Mouse (Mus musculus) right cerebral cortex, adult 18-20 months (tissue): ENCODE results near the gene Efna5.

Experiments
- DNase-seq: peaks from one replicate; pipeline ENCODE4 v3.0.0; 2022; ENCODE audit warnings: mixed read lengths

Efna5 gene

GRCm38 (mm10) chr17:62853741-62854140, 27.4 kb downstream of the Efna5 start:
- no peak for DNase-seq

DNA sequence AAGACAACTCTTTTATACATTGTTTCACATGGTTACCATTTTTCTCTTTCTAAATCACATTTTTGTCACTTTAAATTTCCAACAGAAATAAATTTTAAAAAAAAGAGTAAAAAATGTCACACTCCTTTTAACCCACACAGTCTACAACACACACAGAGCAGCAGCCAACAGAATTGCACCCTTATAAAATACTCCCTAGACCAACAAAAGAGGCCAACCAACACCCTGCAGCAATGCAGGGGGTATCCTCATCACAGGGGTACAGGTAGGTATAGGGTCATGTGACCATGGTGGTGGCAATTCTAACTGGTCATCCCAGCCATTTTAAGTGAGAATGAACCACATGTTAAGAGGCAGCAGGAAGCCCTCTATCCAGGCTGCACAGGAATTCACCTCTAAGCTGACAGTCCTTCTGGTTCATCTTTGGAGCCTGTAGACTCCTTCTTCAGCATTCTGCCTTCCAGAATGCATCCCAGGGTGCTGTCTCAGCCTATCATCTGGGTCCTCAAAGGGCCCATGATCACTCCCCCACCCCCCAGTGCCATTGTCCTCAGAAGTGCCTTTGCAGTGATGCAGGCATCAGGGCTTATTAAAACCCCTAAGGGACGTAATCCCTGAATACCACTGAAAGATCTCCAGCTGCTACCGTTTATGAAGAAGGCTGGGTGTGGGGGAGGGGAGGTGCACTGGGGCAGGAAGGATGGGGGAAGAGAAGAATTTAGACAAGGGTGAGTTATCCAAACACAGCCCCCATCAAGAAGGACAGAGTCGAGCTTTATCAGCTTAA, 28.1 kb downstream of the Efna5 start:
- no peak for DNase-seq

DNA sequence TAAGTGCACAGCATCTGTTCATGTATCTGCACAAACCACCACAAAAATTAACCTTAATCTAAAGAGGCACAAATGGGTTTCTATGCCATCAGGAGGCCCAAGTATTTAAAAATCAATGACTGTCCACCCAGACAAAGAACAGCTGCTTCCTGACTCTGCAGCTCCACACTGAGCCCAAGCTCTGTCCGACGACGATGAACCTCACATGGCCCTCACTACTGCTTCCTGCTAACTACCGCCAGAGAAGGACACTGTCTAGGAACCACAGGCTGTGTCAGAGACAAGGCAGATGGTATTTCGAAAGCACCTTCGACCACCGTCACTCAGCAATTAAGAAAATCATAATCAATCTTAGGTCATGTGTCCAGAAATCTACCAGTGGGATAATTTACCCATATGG, 29.8 kb downstream of the Efna5 start:
- DNase-seq, result no peak

GRCm38 (mm10) chr17:62850603-62851002, 30.5 kb downstream of the Efna5 start:
- DNase-seq, result no peak

DNA sequence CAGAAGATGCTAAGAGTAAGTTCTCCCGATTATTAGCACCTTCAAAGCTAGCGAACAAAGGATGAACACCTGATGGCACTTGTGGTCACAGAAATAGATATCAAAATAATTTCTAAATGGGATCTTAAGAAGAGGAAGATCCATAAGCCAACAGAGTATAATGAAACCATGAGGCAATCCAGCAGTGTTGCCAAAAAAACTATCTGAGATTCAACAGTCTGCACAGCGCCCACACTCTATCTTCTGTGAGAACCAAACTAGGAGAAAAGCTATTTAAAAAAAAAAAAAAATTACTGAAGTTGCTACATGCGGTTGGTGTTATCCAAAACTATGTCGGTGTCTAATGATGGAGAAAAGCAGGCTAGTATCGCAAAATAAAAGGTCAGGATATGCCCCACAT, 31.4 kb downstream of the Efna5 start:
- DNase-seq, result peak; percentile 42

DNA sequence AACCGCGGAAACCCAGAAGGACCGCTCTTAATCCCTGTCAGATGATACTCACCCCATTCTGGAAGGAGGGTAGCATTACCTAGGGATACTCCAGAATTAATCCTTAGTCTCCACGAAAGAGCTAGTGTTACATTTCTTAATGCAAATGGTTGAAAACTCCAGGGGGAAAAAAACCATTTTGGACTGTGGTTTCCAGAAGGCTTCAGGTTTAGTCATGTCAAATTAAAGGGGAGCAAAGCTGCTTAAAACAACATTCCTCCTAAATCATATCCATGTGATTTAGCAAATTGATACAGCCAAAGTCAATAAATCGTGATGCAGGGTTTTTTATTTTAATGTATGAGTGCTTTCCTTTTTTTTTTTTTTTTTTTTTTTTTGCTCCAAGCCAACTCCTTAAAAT, 35.5 kb downstream of the Efna5 start:
- no peak for DNase-seq

DNA sequence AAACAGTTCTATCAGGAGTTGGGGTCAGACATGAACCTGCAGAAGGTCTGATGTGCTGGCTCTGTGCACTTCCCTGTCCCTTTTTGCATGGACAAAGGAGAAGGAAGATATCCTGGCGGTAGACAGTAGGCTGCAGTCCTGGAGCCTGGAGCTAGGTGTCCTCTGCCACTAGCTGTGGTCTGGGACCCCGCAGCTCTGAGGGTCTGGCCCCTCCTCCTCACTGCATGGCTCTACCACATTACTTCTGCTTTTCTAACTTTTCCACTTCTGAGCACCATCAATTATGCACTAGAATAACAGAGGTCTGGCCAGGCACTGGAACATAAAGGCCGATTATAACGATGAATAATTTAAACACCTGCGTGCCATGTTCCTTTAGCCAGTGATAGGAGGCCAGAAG, 36.8 kb downstream of the Efna5 start:
- DNase-seq, result no peak

- DNase-seq, result no peak
Observed at GRCm38 (mm10) chr17:62837336-62837735, 43.8 kb downstream of the Efna5 start.

DNA sequence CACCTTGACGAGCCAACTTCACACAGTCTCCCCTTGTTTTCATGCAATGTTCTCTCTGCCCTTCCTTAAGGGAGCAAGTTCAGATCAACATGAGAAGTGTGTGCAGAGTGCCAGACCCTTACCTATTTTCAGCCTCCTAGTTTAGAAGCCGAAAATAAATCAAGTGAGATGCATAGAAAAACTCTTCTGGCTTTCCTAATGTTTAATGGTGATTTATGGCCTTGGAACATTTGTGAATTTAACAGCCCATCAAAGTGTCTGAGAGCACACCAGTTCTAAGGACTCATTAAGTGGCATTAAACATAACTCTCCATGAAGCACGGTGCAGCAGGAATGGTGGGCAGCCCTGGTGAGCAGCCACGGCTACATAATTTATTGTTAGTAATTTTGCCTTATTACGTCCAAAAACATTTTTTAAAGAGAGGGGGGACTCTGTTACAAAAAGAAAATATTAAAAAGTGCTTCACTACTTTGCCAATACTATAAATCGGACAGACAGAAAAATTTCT, 44.5 kb downstream of the Efna5 start:
- DNase-seq, result no peak

DNA sequence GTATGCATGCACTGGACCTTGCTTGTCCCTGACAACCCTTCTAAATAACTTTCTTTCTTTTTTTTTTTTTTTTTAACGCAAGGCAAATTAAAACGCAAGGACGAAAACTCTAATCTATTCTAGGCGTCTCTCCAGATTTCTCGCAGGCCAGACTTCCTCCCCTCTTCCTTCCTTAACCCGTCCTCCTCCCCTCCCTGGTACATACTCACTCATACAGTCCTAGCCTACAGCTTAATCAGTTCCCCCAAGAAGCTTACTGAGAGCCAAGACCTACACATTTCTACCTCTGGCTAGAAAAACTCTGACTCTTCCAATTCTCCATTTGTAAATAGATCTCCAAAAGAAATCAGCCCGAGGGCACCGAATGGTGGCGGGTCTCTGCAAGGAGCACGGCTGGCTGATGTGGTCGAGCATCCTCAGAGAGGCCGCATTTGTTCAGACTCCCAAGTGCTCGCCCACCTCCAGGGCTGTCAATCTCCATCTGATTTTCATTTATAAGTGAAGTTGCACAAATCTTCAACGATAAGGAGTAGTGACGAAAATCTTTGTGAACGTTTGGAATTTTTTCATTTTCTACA, 48.5 kb downstream of the Efna5 start:
- DNase-seq, result no peak

DNA sequence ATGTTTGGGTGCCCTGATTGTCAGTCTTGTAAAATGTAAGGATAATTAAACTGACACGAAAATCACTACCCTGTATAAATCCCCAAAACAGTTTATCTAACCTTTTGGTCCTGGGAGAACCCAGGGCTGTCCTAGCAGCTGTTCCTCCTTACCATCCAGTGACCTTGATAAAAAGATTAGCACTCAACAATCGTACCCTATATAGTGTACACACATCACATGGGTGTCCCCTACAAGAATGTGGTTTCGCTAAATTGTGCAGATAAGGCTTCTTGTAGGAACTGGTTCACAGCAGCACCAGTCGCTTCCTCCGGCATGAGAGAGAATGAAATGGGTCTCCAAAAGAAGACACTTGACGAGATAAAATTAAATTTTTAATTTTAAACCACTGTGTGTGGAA, 53.6 kb downstream of the Efna5 start:
- DNase-seq, result no peak

DNA sequence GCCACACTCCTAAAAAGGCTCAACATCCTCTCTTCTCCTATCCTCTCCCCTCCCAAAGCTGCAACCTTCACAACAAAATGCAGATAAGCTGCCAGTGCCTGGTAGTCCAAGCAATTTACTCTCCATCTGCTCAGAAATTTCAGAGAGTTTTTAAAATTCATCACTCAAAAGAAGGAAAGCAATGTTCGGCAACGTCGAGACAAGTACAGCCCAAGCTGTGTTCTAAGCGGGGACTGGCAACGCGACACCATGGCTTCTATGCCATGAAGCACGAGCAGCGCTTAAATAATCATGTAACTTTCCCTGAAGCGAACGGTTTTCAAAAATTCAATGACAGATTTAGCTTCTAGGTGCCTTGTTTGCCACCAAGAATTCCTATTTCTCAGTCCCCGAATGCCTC, 59.9 kb downstream of the Efna5 start:
- no peak for DNase-seq

- DNase-seq, result no peak
Observed at GRCm38 (mm10) chr17:62819931-62820330, 61.2 kb downstream of the Efna5 start.

GRCm38 (mm10) chr17:62818821-62819220, 62.3 kb downstream of the Efna5 start:
- DNase-seq, result no peak

GRCm38 (mm10) chr17:62818337-62818736, 62.8 kb downstream of the Efna5 start:
- DNase-seq, result no peak

- DNase-seq, result no peak
Observed at GRCm38 (mm10) chr17:62816879-62817278, 64.2 kb downstream of the Efna5 start.

DNA sequence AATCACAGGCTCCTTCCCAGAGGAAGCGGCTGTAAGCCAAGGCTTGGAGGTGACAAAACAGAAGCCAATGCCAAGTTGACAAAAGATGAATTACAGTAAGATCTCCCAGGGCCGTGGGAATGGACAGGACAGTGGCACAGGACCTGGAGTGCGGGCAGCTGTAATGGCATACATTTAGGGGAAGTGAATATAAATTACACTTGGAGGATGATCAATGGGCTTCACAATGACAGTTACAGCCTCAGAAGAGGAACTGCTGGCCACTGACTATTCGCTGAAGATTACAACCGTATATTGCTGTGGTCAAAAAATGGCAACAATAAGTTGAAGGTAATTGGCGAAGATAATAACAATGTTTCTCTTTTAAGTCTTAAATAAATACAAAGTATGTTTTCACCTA, 67.7 kb downstream of the Efna5 start:
- DNase-seq, result no peak

DNA sequence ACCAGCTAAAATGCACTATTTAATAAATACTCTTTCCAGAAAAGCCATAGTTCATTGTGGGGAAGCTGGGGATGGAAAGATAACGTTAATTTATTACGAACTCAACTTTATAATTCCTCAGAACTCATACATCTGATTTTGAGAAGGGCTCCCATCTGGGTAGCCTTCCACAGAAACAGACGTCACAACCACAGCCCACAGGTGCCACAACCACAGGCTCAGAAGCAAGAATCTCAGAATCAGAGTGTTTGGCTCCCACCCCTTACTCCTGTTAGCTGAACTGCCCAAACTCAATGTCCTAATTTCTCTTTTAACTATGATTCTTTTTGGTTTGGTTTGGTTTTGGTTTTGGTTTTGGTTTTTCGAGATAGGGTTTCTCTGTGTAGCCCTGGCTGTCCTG, 73.2 kb downstream of the Efna5 start:
- DNase-seq, result no peak

DNA sequence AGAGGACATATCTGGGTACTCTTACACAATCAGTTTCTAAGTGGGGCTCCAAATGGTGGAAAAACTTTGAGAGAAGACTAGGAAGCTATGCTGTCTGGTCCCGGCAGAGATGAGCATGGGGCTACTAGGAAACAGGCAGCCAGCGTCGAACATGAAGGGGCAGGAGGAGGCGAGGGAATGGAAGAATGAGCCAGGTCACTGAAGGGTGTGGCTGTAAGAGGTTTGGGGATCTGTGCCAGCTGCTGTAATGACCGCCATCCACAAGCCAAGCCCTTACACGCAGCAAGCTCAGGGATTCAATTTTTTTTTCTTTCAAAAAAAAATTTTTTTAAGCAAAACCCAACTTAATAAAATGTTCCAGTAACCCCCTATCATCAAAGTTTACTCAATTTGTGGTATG, 74.5 kb downstream of the Efna5 start:
- DNase-seq, result no peak

- DNase-seq, result no peak
Observed at GRCm38 (mm10) chr17:62802748-62803147, 78.4 kb downstream of the Efna5 start.

GRCm38 (mm10) chr17:62797272-62797671, 83.8 kb downstream of the Efna5 start:
- DNase-seq, result no peak

GRCm38 (mm10) chr17:62789291-62790290, 91.5 kb downstream of the Efna5 start:
- DNase-seq, result no peak

DNA sequence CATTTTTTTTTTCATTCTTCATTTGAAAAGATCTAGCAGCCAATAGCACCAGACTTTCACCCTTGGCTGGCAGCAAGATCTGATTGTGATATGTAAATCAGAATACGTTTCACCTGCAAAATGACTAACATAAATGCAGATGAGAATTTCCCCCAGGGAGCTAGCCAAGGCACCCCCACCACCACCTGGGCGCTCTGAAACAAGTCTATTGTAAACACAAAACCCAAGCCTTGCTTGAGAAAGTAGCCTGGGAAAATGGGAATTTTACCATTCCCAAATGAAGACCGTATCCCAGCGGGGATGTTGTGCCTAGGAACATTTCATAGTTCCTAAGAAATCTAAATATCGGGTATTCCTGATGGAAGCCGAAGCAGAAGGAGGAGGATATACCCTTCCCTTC, 92.3 kb downstream of the Efna5 start:
- DNase-seq, result no peak
